Mouse (Mus musculus) lung, adult 2 months (tissue): ENCODE data around the gene Gm609. TPM values are rescaled to one million over a fixed set of nuclear protein-coding genes. Genes with fewer than 3 reads are reported as not detected.

Source experiments
- DNase-seq: peaks from one replicate; pipeline ENCODE4 v3.0.0; 2022
- H3K4me1 ChIP-seq: fragments of 200-500 bp; 2 replicates; pipeline ENCODE4 v1.6.1; 2011; ENCODE audit warnings: low read length; ENCODE audit not compliant: control insufficient read depth, insufficient read depth
- H3K4me3 ChIP-seq: fragments of 200-500 bp; replicated peaks from 2 replicates; pipeline ENCODE3; 2011; ENCODE audit warnings: low read depth, mild to moderate bottlenecking, control low read depth, low read length; ENCODE audit errors: extremely low read depth
- CTCF ChIP-seq: fragments of 200-500 bp; IDR thresholded peaks from 2 replicates; pipeline ENCODE4 v1.5.1; 2011; ENCODE audit warnings: mild to moderate bottlenecking, low read length, control low read depth; ENCODE audit not compliant: insufficient read depth
- POLR2A ChIP-seq: fragments of 200-500 bp; IDR thresholded peaks from 2 replicates; pipeline ENCODE4 v1.6.1; 2011; ENCODE audit warnings: low read depth, mild to moderate bottlenecking, control low read depth, low read length, borderline replicate concordance; ENCODE audit errors: extremely low read depth
- WGBS: fragments of 180-500 bp; shearing (Covaris S2); methylation state at CpG from one replicate; pipeline ENCODE4 v1.1.7; 2018; 5-methylcytosine and 5-hydroxymethylcytosine counted together
- polyA plus RNA-seq: library from polyadenylated mRNA; depleted of rRNA; stranded (reverse); fragments of >200 nt; gene quantifications from 2 replicates; pipeline ENCODE4 v1.2.3, GENCODE M21; 2012

Gm609 gene
- polyA plus RNA-seq, 1 experiment: not detected

GRCm38 (mm10) chr16:45399947-45400555 is 92.7 kb downstream of the Gm609 start:
- DNase-seq: peak; percentile 50
- 0 out of 2 replicates have a peak, but pooled peaks have one; percentile 15 for TF ChIP-seq CTCF
- peak; percentile 27; the same call in 1 of the 2 replicates for TF ChIP-seq POLR2A
- peak overlapping the region; percentile 0 for H3K4me3 ChIP-seq
- H3K4me1 ChIP-seq: peaks cover 36% of the 10 kb centered on the region
- 29% methylated on average over 9 of the region's 9 CpGs for WGBS

GRCm38 (mm10) chr16:45399411-45399810 is 93.4 kb downstream of the Gm609 start:
- TF ChIP-seq CTCF: no peak
- TF ChIP-seq POLR2A: no peak
- 37% methylated on average over 3 of the region's 3 CpGs for WGBS
- H3K4me1 ChIP-seq: peaks cover 36% of the 10 kb centered on the region
- DNase-seq: no peak
- no peak overlapping the region for H3K4me3 ChIP-seq

DNA sequence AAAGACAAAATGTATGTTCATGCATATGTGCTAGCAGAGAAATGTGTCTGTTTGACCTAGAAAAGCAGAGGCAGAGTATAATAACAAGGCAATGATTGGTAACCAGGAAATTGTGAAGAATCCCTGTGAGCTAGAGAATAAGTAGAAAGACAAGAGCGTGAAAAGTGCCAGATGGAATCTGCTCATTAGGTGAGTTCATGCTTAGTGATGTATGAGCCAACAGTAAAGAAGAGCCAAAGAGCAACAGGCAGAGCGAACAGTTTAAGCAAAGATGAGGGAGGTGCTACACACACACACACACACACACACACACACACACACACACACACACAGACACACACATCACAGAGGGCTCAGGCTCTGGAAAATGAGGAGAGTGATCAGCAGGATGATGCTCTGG is 95.3 kb downstream of the Gm609 start:
- DNase-seq: no peak
- Histone ChIP-seq H3K4me1 (peaks cover 33% of the 10 kb centered on the region), H3K4me3 (no peak overlapping the region)
- TF ChIP-seq CTCF (no peak), POLR2A (no peak)
- WGBS: 63% methylated on average over 2 of the region's 2 CpGs

DNA sequence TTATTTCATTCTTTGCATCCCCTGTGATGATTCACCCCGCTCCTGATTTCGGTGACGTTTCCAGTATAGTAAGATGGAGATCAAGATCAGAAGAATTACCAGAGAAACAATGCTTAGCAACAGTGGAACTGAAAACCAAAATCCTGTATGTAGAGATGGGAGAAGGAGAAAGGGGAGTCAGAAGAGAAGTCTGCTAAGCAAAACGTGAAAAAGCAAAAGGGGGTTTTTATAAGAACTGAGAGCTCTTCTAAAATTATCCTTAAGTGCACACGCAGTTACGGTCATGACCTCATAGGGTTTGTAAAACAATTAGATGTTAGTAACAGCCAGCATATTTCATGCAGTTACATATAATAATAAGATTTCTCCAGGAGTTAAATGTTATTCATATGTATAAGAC is 100.5 kb downstream of the Gm609 start:
- TF ChIP-seq CTCF (no peak), POLR2A (no peak)
- Histone ChIP-seq H3K4me3 (no peak overlapping the region), H3K4me1 (peaks cover 14% of the 10 kb centered on the region)
- DNase-seq: no peak
- WGBS: 76% methylated on average over 6 of the region's 6 CpGs

DNA sequence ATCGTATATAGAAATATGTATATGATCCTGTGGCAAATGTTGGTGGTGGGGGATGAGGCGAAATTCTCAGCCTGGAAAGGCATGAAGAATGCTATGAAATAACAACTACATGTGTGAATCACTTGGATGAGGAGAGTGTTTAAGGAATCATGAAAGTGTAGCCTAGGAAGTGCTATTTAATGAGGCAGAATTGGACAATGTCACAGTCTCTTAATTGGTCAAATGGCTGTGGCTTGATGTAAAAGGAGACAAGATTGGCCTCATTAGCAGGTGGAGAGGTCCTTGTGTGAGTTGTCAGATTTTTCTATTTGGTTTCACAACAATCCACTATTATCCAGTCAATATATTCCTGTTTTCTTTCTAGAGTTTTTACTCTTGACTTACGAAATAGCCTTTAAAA is 101.1 kb downstream of the Gm609 start:
- TF ChIP-seq CTCF (no peak), POLR2A (no peak)
- H3K4me1 ChIP-seq: peaks cover 17% of the 10 kb centered on the region
- WGBS: 90% methylated on average over 3 of the region's 3 CpGs
- H3K4me3 ChIP-seq: no peak overlapping the region
- DNase-seq: no peak

DNA sequence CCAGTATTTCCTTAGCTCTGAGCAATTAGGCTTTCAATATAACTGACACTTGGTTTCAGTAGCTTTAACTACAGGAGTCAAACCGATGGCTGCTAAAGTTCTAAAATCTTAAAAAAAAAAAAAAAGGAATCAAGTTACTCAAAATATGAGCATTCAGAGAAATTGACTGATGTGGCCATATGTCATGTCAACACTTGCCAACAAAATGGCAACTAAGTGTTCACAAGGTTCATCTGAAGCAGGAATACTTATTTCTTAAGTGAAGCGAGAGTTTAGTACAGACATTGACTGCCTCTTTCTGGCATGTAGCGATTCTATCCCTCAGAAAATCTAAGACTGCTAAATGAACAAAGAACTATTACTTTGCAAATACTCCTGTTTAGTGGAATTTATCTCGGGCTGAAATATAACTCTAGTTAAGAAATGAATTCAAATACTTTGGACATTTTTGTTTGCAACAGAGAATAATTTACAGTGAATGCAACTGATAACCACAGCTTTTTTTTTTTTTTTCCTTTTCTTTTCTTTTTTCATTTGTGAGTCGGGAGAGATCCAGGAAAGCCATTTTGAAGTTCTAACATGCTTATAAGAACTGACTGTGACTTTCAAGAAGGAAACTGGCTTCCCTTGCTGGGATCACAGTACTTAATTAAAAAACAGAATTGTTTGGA is 102.3 kb downstream of the Gm609 start:
- 59% methylated on average over 5 of the region's 5 CpGs for WGBS
- no peak overlapping the region for H3K4me3 ChIP-seq
- DNase-seq: no peak
- H3K4me1 ChIP-seq: peaks cover 17% of the 10 kb centered on the region
- TF ChIP-seq POLR2A: no peak
- TF ChIP-seq CTCF: no peak

- no peak overlapping the region for H3K4me3 ChIP-seq
- WGBS: 56% methylated on average over 2 of the region's 2 CpGs
- no peak for DNase-seq
- H3K4me1 ChIP-seq: peaks cover 18% of the 10 kb centered on the region
- TF ChIP-seq POLR2A (no peak), CTCF (no peak)
These were observed 102.9 kb downstream of the Gm609 start for GRCm38 (mm10) chr16:45389833-45390232.

- no peak overlapping the region for H3K4me3 ChIP-seq
- WGBS: 68% methylated on average over 2 of the region's 2 CpGs
- no peak for DNase-seq
- peaks cover 18% of the 10 kb centered on the region for H3K4me1 ChIP-seq
- TF ChIP-seq POLR2A: no peak
- no peak for TF ChIP-seq CTCF
These were observed 103.7 kb downstream of the Gm609 start for GRCm38 (mm10) chr16:45389041-45389440.

GRCm38 (mm10) chr16:45381811-45382210 is 111.0 kb downstream of the Gm609 start:
- Histone ChIP-seq H3K4me3 (no peak overlapping the region), H3K4me1 (peaks cover 20% of the 10 kb centered on the region)
- TF ChIP-seq POLR2A: no peak
- TF ChIP-seq CTCF: no peak
- no peak for DNase-seq
- WGBS: 76% methylated on average over 3 of the region's 3 CpGs

- no peak for DNase-seq
- WGBS: 24% methylated on average over 3 of the region's 3 CpGs
- H3K4me1 ChIP-seq: peaks cover 24% of the 10 kb centered on the region
- H3K4me3 ChIP-seq: no peak overlapping the region
- TF ChIP-seq CTCF (no peak), POLR2A (no peak)
These were observed 113.8 kb downstream of the Gm609 start for GRCm38 (mm10) chr16:45378959-45379358.
